In genomic region chr3:49009211-49009967, GRCm38 (mm10) we compare ENCODE assay signal across 17 mouse cellular contexts.
DNase-seq lines count a peak whose midpoint lies in the region; ATAC-seq and TF ChIP-seq lines count a peak whose summit lies in the region.
"Had no signal": no experiment of that assay in that cellular context is flagged by ENCODE, and none has a peak within 500 bp of the region (broad histone marks: within the 10 kb centered on the region; RNA-seq: fewer than 3 reads in every experiment).

No protein-coding gene starts in this region.

- H3K4me1 ChIP-seq in heart, postnatal 0 days (ENCODE audit: control insufficient read depth, insufficient read depth), result no peaks in the 10 kb centered on the region
- H3K4me1 ChIP-seq in heart, embryonic 12.5 days (replicated peaks), result no peaks in the 10 kb centered on the region
- no peaks in the 10 kb centered on the region for H3K4me1 ChIP-seq in liver, postnatal 0 days (ENCODE audit: insufficient read depth)
- H3K4me1 ChIP-seq: embryonic facial prominence, embryonic 12.5 days; limb, embryonic 15.5 days; midbrain, embryonic 10.5 days; neural tube, embryonic 13.5 days had no signal

- H3K4me3 ChIP-seq in heart, postnatal 0 days (ENCODE audit: low read depth, low read length), result no peak overlapping the region
- H3K4me3 ChIP-seq in heart, embryonic 12.5 days, result no peak overlapping the region
- H3K4me3 ChIP-seq in liver, postnatal 0 days (ENCODE audit: low read depth, low read length), result no peak overlapping the region
- H3K4me3 ChIP-seq: embryonic facial prominence, embryonic 12.5 days; limb, embryonic 15.5 days; midbrain, embryonic 10.5 days; neural tube, embryonic 13.5 days had no signal

- H3K36me3 ChIP-seq in heart, postnatal 0 days (replicated peaks; ENCODE audit: control insufficient read depth, insufficient read depth, low read length), result no peaks in the 10 kb centered on the region
- H3K36me3 ChIP-seq in heart, embryonic 12.5 days, result no peaks in the 10 kb centered on the region
- H3K36me3 ChIP-seq in liver, postnatal 0 days (replicated peaks; ENCODE audit: insufficient read depth, low read length), result no peaks in the 10 kb centered on the region
- H3K36me3 ChIP-seq: embryonic facial prominence, embryonic 12.5 days; limb, embryonic 15.5 days; midbrain, embryonic 10.5 days; neural tube, embryonic 13.5 days had no signal

- no peak overlapping the region for H3K4me2 ChIP-seq in heart, postnatal 0 days (ENCODE audit: low read depth, low read length)
- H3K4me2 ChIP-seq in heart, embryonic 12.5 days, result no peak overlapping the region
- H3K4me2 ChIP-seq in liver, postnatal 0 days (ENCODE audit: low read depth, low read length), result no peak overlapping the region
- H3K4me2 ChIP-seq: embryonic facial prominence, embryonic 12.5 days; limb, embryonic 15.5 days; neural tube, embryonic 13.5 days had no signal

- no peak overlapping the region for H3K27ac ChIP-seq in heart, postnatal 0 days (ENCODE audit: low read depth)
- no peak overlapping the region for H3K27ac ChIP-seq in heart, embryonic 12.5 days (ENCODE audit: poor library complexity, severe bottlenecking)
- H3K27ac ChIP-seq in liver, postnatal 0 days (ENCODE audit: low read depth), result no peak overlapping the region
- H3K27ac ChIP-seq: embryonic facial prominence, embryonic 12.5 days; limb, embryonic 15.5 days; midbrain, embryonic 10.5 days; neural tube, embryonic 13.5 days had no signal

- WGBS in heart, postnatal 0 days, result 75% methylated on average over 6 of the region's 6 CpGs
- WGBS in heart, embryonic 12.5 days, result 84% methylated on average over 6 of the region's 6 CpGs
- 81% methylated on average over 6 of the region's 6 CpGs for WGBS in liver, postnatal 0 days (ENCODE audit: insufficient replicate concordance)

- TF ChIP-seq POLR2A in brain, embryonic 14.5 days (IDR thresholded peaks at IDR 0.05; ENCODE audit: borderline replicate concordance, extremely low read depth, insufficient read depth, insufficient read length, poor library complexity, severe bottlenecking), result no peak

- no peak overlapping the region for H3K9ac ChIP-seq in heart, postnatal 0 days (replicated peaks; ENCODE audit: low read depth, low read length)
- H3K9ac ChIP-seq in heart, embryonic 12.5 days, result no peak overlapping the region
- H3K9ac ChIP-seq in liver, postnatal 0 days (replicated peaks), result no peak overlapping the region
- H3K9ac ChIP-seq: embryonic facial prominence, embryonic 12.5 days; limb, embryonic 15.5 days; neural tube, embryonic 13.5 days had no signal

- peak; percentile 4 to 43 for DNase-seq in cerebellum, postnatal 14 days
- no peak for DNase-seq in cerebellum, adult 18-20 months
- DNase-seq in heart, postnatal 0 days (ENCODE audit: low spot score), result peak; percentile 20
- DNase-seq in brain, embryonic 14.5 days (ENCODE audit: low read depth), result peak; percentile 88
- DNase-seq in layer of hippocampus, adult 9-10 months (ENCODE audit: low spot score), result peak; percentile 40
- DNase-seq in spleen, postnatal 10 days (ENCODE audit: low spot score in 2 of 2), result no peak
- DNase-seq in liver, postnatal 0 days, result no peak
- DNase-seq: kidney, adult 2 months; kidney, postnatal 36 days; lung, adult 18-20 months; lung, postnatal 36 days; thymus, adult 2 months had no signal

- H3K9me3 ChIP-seq in heart, postnatal 0 days (replicated peaks; ENCODE audit: control insufficient read depth, low read length), result no peaks in the 10 kb centered on the region
- H3K9me3 ChIP-seq in heart, embryonic 12.5 days (replicated peaks), result no peaks in the 10 kb centered on the region
- no peaks in the 10 kb centered on the region for H3K9me3 ChIP-seq in liver, postnatal 0 days (ENCODE audit: low read length)
- H3K9me3 ChIP-seq: embryonic facial prominence, embryonic 12.5 days; limb, embryonic 15.5 days; midbrain, embryonic 10.5 days; neural tube, embryonic 13.5 days had no signal

- no peak for TF ChIP-seq EP300 in heart, postnatal 0 days (IDR thresholded peaks at IDR 0.05; ENCODE audit: low read depth)
- TF ChIP-seq EP300 in liver, postnatal 0 days (IDR thresholded peaks at IDR 0.05; ENCODE audit: low read depth), result no peak

- H3K27me3 ChIP-seq in heart, postnatal 0 days (ENCODE audit: control insufficient read depth, insufficient read depth, low read length), result no peaks in the 10 kb centered on the region
- H3K27me3 ChIP-seq in heart, embryonic 12.5 days (replicated peaks), result no peaks in the 10 kb centered on the region
- H3K27me3 ChIP-seq in liver, postnatal 0 days (ENCODE audit: insufficient read depth, low read length), result no peaks in the 10 kb centered on the region
- H3K27me3 ChIP-seq: embryonic facial prominence, embryonic 12.5 days; limb, embryonic 15.5 days; neural tube, embryonic 13.5 days had no signal

- no peak for ATAC-seq in heart, postnatal 0 days (ENCODE audit: insufficient read depth, low read depth)
- ATAC-seq in heart, embryonic 12.5 days (ENCODE audit: insufficient number of reproducible peaks, low FRiP score), result no peak
- ATAC-seq in liver, postnatal 0 days, result no peak

- TF ChIP-seq CTCF in heart, postnatal 0 days (IDR thresholded peaks at IDR 0.05; ENCODE audit: low read depth), result no peak
- TF ChIP-seq CTCF in brain, embryonic 14.5 days (IDR thresholded peaks at IDR 0.05; ENCODE audit: borderline replicate concordance, extremely low read depth, insufficient read depth, insufficient read length), result no peak
- no peak for TF ChIP-seq CTCF in liver, postnatal 0 days (IDR thresholded peaks at IDR 0.05; ENCODE audit: low read depth)

Comparison
In these comparisons a context has a peak if more than half of its experiments do, and no peak if none do; other contexts are left out.
1. DNase-seq: peak in cerebellum, postnatal 14 days (2 of 2), heart, postnatal 0 days (single experiment), brain, embryonic 14.5 days (single experiment) and layer of hippocampus, adult 9-10 months (single experiment); none in cerebellum, adult 18-20 months (0 of 2), spleen, postnatal 10 days (0 of 2) and liver, postnatal 0 days (single experiment).